Mouse (Mus musculus): Measurements from ENCODE around the gene Klk8.

Gene Klk8

GRCm38 (mm10) chr7:43797333-43797769 lies at the start of gene Klk8:
TSS of gene Klk8 (plus strand) at chr7:43797577.
- DNase-seq (ENCODE audit: low spot score): peak; percentile 28

DNA sequence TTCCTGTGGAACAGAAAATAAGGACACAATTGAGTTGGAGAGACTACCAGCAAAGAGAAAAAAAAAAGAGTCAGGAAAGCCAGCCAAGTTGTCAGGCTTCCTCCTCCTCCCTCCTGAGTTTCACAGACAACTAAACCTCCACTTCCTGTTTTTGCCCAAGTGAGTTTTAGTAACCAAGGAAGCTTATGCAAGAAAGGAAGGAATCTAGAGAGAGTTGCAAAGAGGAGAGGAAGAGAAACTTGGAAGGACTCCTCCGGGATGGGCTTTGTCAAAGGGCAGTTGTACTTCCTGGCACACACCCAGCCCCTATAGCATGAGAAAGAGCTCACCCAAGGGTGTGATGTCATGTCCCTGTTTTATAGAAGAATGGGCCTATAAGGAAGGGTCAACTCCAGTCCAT lies 49.6 kb upstream of the Klk8 start:
- DNase-seq (ENCODE audit: low spot score): no peak

GRCm38 (mm10) chr7:43752806-43753205 lies 44.6 kb upstream of the Klk8 start:
- DNase-seq (ENCODE audit: low spot score): no peak

- DNase-seq (ENCODE audit: low spot score): no peak
These were observed 30.9 kb upstream of the Klk8 start for GRCm38 (mm10) chr7:43766484-43766883.

DNA sequence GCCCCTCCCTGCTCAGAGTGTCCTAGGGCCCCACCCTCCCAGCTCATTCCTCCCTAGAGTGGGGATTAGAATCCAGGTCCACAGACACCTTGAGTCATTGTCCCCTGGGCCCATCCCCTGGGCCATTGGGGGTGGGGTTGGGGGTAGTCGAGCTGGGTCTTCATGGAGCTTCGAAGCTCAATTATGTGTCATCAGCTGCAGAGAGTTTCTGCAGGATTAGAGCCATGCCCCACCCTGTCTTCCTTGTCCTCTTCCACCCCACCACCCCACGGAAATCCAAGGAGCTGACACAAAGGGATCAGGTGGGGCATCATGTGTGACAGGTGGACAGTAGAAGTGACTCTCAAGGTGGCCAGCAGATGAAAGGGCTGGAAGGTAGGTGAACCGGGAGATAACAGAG lies 28.8 kb upstream of the Klk8 start, which contains the start of gene Klk12:
Gene Klk12 (plus strand): TSS at position 301 of the 400 bp plus-strand sequence.
- DNase-seq (ENCODE audit: low spot score): no peak

- DNase-seq (ENCODE audit: low spot score): no peak
These were observed 27.7 kb upstream of the Klk8 start for GRCm38 (mm10) chr7:43769636-43770035.

DNA sequence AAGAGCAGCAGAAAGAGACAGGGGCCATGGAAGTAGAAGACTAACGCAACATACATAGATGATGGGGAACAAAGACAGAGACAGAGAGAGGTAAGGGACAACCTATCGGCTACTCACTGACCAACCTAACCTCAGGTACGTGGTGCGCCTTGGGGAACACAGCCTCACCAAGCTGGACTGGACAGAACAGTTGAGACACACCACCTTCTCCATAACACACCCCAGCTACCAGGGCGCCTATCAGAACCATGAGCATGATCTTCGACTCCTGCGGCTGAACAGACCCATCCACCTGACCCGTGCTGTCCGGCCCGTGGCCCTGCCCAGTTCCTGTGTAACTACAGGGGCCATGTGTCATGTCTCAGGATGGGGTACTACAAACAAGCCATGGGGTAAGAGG lies 26.7 kb upstream of the Klk8 start:
- no peak for DNase-seq (ENCODE audit: low spot score)

DNA sequence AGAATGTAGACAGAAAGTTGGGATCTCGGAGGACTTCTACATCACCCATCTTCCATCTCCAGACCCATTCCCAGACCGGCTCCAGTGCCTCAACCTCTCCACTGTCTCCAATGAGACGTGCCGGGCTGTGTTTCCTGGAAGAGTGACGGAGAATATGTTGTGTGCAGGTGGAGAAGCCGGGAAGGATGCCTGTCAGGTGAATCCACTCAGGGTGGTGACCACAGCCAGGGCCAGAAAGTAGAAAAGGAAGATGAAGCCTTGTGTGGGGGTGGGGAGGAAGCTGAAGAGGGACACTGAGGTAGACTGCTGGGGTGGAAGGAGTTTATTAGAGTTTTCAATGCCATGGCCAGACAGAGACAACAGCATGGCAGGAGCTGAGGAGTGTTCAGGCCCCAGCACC lies 25.5 kb upstream of the Klk8 start:
- no peak for DNase-seq (ENCODE audit: low spot score)

GRCm38 (mm10) chr7:43772901-43773300 lies 24.5 kb upstream of the Klk8 start:
- DNase-seq (ENCODE audit: low spot score): no peak

- DNase-seq (ENCODE audit: low spot score): no peak
These were observed 23.0 kb upstream of the Klk8 start, which contains the start of gene Klk11 for GRCm38 (mm10) chr7:43774364-43774763. TSS of gene Klk11 (plus strand) at chr7:43774604.

DNA sequence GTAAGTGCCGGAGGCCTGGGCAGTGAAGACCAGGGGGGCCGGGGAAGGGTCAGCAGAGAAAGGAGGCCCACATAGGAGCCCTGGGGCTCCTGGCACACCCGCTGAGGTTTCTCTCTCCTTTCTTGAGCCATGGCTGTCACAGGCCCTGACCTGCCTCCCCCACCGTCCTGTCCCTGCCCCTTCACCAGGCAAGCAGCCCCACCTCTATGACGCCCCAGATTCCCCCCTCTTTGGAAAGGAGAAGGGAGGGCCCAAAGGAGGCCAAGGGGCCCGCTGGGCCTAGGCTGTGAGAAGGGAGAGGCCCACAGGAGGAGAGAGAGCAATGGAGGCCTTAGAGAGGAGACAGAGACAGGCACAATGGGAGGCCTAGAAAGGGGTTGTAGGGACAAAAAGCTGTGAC lies 22.6 kb upstream of the Klk8 start:
- no peak for DNase-seq (ENCODE audit: low spot score)

DNA sequence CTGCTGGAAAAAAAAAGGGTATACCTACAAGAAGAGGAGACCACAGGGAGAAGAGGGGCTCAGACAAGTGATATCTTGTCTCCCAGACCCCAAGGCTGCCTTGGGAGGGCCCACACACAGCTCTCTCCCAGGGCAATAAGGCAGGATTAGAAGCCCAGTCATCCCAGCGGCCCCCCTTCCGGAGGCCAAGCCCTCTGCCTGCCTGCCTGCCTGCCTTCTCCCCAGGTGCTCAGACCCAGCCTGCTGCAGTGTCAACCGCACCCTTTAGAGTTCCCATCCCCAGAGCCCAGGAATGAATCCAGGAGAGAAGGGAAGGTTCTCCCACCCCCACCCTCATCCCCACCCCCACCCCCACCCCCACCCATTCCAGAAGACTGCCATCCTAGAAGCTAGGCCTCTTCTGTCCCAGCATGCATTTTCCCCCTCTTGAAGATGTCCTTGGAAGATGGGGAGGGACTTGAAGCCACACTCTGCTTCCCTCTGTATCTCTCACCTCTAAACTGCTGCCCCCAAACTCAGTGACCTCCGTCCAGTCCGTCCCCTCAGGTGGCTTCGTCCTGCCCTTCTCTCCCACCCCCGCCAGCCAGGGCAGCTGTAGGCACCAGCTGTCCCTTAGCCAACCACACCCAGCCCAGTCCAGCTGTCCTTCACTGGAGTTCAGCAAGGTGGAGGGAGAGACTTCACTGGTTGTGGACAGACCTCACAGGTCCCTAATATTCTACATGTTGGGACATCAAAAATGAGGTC lies 21.9 kb upstream of the Klk8 start:
- DNase-seq (ENCODE audit: low spot score): no peak

GRCm38 (mm10) chr7:43776506-43776905 lies 20.9 kb upstream of the Klk8 start:
- no peak for DNase-seq (ENCODE audit: low spot score)

DNA sequence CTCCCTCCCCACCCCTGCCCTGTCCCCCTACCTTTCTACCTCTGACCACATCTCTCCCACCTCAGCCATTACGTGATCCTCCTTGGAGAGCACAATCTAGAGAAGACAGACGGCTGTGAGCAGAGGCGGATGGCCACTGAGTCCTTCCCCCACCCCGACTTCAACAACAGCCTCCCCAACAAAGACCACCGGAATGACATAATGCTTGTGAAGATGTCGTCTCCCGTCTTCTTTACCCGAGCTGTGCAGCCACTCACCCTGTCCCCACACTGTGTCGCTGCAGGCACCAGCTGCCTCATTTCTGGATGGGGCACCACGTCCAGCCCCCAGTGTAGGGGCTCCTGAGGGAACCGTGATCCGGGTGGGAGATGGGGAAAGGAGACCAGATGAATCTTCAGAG lies 20.0 kb upstream of the Klk8 start:
- no peak for DNase-seq (ENCODE audit: low spot score)

GRCm38 (mm10) chr7:43778176-43778970 lies 19.0 kb upstream of the Klk8 start:
- no peak for DNase-seq (ENCODE audit: low spot score)

GRCm38 (mm10) chr7:43780241-43780640 lies 17.1 kb upstream of the Klk8 start:
- no peak for DNase-seq (ENCODE audit: low spot score)

GRCm38 (mm10) chr7:43780746-43781145 lies 16.6 kb upstream of the Klk8 start, which contains the start of gene Klk10:
TSS of gene Klk10 (plus strand) at chr7:43781035.
- DNase-seq (ENCODE audit: low spot score): no peak

DNA sequence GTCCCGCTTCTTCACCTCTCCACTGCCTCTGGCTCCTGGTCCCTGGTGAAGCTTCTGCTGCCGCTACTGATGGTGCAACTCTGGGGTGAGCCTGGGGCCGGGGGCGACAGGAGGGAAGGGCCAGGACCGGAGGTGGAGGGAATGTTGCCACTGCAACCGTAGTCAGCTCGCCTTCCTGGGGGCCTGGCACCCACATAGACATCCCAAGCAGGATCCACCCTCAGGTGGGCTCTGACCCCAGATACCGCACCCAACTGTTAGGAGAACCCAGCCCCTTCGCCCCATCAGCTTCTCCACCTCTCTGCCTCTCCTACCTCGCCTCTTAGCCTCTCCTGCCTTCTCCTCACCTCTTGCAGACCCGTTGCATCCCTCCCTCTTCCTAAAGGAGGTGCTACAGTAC lies 15.8 kb upstream of the Klk8 start:
- no peak for DNase-seq (ENCODE audit: low spot score)

DNA sequence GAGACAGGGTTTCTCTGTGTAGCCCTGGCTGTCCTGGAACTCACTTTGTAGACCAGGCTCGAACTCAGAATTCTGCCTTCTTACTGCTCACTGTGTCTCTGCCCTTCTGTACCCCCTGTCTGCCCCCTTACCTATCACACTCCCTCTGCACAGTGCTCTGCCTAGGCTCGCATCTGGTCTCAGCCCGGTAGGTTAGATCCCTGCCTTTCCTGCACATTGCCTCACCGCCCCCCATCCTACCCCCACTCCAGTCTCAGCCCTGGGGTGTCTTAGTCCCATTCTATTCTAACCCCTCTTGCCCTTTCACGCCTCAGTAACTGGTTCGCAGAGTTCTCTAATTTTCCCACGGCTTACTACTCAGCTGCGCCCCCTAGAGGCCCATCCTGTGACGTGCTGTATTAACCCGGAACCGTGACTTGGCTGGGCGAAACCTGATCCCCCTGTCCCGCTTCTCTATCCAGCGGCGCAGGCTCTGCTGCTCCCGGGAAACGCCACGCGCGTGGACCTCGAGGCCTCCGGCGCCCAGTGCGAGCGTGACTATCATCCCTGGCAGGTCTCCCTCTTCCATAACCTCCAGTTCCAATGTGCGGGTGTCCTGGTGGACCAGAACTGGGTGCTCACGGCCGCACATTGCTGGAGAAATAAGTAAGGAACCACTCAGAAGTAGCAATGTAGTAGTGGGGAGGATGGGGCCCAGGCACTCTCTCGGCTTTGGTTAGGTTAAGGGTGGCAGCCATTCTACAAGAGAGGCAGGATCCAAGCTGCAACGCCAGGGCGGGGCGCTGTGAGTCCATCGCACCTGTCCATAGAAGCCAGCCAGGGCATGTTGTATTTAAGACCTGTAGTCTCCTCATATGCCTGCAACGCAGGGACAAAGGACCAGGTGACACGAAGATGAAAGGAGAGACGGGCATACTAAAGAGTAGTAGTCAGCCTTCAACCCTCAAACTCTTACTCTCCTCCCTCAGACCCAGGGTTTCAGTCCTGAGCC lies 14.8 kb upstream of the Klk8 start:
- DNase-seq (ENCODE audit: low spot score): peak; percentile 85

- no peak for DNase-seq (ENCODE audit: low spot score)
These were observed 12.1 kb upstream of the Klk8 start for GRCm38 (mm10) chr7:43785286-43785685.

- DNase-seq (ENCODE audit: low spot score): no peak
These were observed 9.3 kb upstream of the Klk8 start for GRCm38 (mm10) chr7:43788096-43788495.

DNA sequence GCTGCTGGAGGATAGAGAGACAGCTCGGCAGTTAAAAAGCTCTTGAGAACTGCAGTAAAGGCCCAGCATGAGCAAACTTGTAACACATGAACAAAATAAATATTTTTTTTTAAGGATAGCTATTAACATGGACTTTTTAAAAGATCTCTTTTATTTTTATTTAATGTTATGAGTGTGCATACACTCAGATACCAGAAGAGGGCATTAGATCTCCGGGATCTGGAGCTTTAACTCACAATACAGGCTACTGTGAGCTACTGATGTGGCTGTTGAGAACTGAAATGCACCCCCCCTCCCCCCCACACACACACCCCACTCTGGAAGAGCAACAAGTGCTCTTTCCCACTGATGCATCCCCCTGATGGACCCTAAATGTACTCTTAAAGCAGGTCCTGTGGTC lies 8.1 kb upstream of the Klk8 start:
- no peak for DNase-seq (ENCODE audit: low spot score)
